Mouse (Mus musculus) intestine, postnatal 0 days (tissue): ENCODE data around the gene Rassf10. TPM values are rescaled to one million over a fixed set of nuclear protein-coding genes. Genes with fewer than 3 reads are reported as not detected.
"Not testable (repeated sequence)": the region's sequence is repeated elsewhere in the genome, so short reads cannot be mapped to it uniquely, and the experiment has no call there.

Source experiments
- ATAC-seq: fragments of 200-750 bp; cut with Nextera tagmentation; 2 replicates; pipeline ENCODE4 v1.8.0; 2017; ENCODE audit warnings: mild to moderate bottlenecking, moderate TSS enrichment, moderate library complexity
- H3K27ac ChIP-seq: fragments of 300-500 bp; sonication (generic); 2 replicates; pipeline ENCODE4 v1.5.1; 2014; ENCODE audit warnings: mild to moderate bottlenecking, low read depth, low read length, moderate library complexity
- H3K27me3 ChIP-seq: fragments of 300-500 bp; sonication (generic); replicated peaks from 2 replicates; pipeline ENCODE4 v1.6.1; 2014; ENCODE audit warnings: low read length, mixed read lengths; ENCODE audit not compliant: control insufficient read depth, insufficient read depth
- H3K36me3 ChIP-seq: fragments of 300-500 bp; sonication (generic); 2 replicates; pipeline ENCODE4 v1.6.1; 2014; ENCODE audit warnings: mild to moderate bottlenecking, moderate library complexity; ENCODE audit not compliant: control insufficient read depth, insufficient read depth
- H3K4me1 ChIP-seq: fragments of 300-500 bp; sonication (generic); replicated peaks from 2 replicates; pipeline ENCODE4 v1.6.1; 2014; ENCODE audit warnings: antibody characterized with exemption, low read length, mixed read lengths; ENCODE audit not compliant: control insufficient read depth, insufficient read depth
- H3K4me2 ChIP-seq: fragments of 300-500 bp; sonication (generic); replicated peaks from 2 replicates; pipeline ENCODE4 v1.6.1; 2014; ENCODE audit warnings: low read depth, mild to moderate bottlenecking, moderate library complexity
- H3K4me3 ChIP-seq: fragments of 300-500 bp; sonication (generic); 2 replicates; pipeline ENCODE4 v1.5.1; 2014; ENCODE audit warnings: low read depth, low read length
- H3K9ac ChIP-seq: fragments of 300-500 bp; sonication (generic); 2 replicates; pipeline ENCODE4 v1.6.1; 2014; ENCODE audit warnings: mild to moderate bottlenecking, low read depth, low read length
- H3K9me3 ChIP-seq: fragments of 300-500 bp; sonication (generic); 2 replicates; pipeline ENCODE4 v1.6.1; 2016; ENCODE audit warnings: mixed run types; ENCODE audit not compliant: control insufficient read depth
- CTCF ChIP-seq: sonication (generic); IDR thresholded peaks from 2 replicates; pipeline ENCODE4 v1.5.1; 2016; ENCODE audit warnings: low read depth, mild to moderate bottlenecking, control low read depth, antibody characterized with exemption, moderate library complexity
- WGBS: fragments of 180-500 bp; shearing (Covaris S2); extraction: QIAGEN DNeasy Blood & Tissue Kit; methylation state at CpG from one replicate; pipeline ENCODE4 v1.1.7; 2014; 5-methylcytosine and 5-hydroxymethylcytosine counted together
- polyA plus RNA-seq: library from polyadenylated mRNA; unstranded; fragments of >200 nt; fragmentation: Nextera tagmentation; extraction: Ambion mirVana; gene quantifications from 2 replicates; pipeline ENCODE4 v1.2.1, GENCODE M21; 2015

The Rassf10 gene
- polyA plus RNA-seq, 1 experiment from 2014 or later = 0.94 TPM

GRCm38 (mm10) chr7:112917613-112918278 lies 36.0 kb upstream of the Rassf10 start:
- H3K9ac ChIP-seq = no peak overlapping the region
- WGBS = 58% methylated on average over 10 of the region's 10 CpGs
- no peaks in the 10 kb centered on the region for H3K4me1 ChIP-seq
- H3K27me3 ChIP-seq = no peaks in the 10 kb centered on the region
- H3K4me2 ChIP-seq = no peak overlapping the region
- no peaks in the 10 kb centered on the region for H3K9me3 ChIP-seq
- no peaks in the 10 kb centered on the region for H3K36me3 ChIP-seq
- no peak for ATAC-seq
- H3K4me3 ChIP-seq = no peak overlapping the region
- no peak overlapping the region for H3K27ac ChIP-seq
- TF ChIP-seq CTCF = no peak

GRCm38 (mm10) chr7:112918279-112918991 lies 35.3 kb upstream of the Rassf10 start:
- ATAC-seq = no peak
- Histone ChIP-seq H3K9me3 (no peaks in the 10 kb centered on the region), H3K4me1 (no peaks in the 10 kb centered on the region), H3K4me3 (no peak overlapping the region), H3K36me3 (no peaks in the 10 kb centered on the region), H3K27ac (no peak overlapping the region), H3K9ac (no peak overlapping the region), H3K27me3 (no peaks in the 10 kb centered on the region), H3K4me2 (no peak overlapping the region)
- no peak for TF ChIP-seq CTCF
- 65% methylated on average over 22 of the region's 22 CpGs for WGBS

- TF ChIP-seq CTCF = peak; percentile 85
- H3K36me3 ChIP-seq = no peaks in the 10 kb centered on the region
- H3K4me1 ChIP-seq = no peaks in the 10 kb centered on the region
- H3K4me3 ChIP-seq = no peak overlapping the region
- no peaks in the 10 kb centered on the region for H3K9me3 ChIP-seq
- no peaks in the 10 kb centered on the region for H3K27me3 ChIP-seq
- no peak overlapping the region for H3K9ac ChIP-seq
- no peak overlapping the region for H3K27ac ChIP-seq
- no peak overlapping the region for H3K4me2 ChIP-seq
- ATAC-seq = no peak
- 3% methylated on average over 4 of the region's 4 CpGs for WGBS
Measured at GRCm38 (mm10) chr7:112919845-112920244, 33.9 kb upstream of the Rassf10 start.

DNA sequence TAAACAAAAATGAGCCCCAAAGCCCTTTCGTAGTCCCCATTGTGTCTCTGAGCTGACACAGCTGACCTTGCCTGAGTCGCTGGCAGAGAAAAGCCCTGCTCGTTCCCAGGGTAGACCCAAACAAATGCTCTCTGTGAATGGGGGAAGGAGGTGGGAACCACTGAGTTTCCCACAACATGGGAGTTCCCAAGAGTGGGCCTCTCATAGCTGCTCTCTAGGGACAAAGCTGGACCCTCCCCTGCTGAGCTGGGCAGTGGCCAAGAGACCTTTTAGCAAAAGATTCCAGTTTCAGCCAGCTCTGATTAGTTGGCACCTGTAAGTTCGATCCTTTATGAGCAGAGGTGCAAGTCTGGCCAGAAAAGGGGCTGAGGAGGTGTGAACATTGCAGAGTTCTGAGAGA lies 31.0 kb upstream of the Rassf10 start:
- H3K27ac ChIP-seq = no peak overlapping the region
- H3K9me3 ChIP-seq = no peaks in the 10 kb centered on the region
- no peaks in the 10 kb centered on the region for H3K36me3 ChIP-seq
- WGBS = 58% methylated on average over 4 of the region's 4 CpGs
- H3K4me2 ChIP-seq = no peak overlapping the region
- no peak for TF ChIP-seq CTCF
- H3K9ac ChIP-seq = no peak overlapping the region
- H3K4me1 ChIP-seq = no peaks in the 10 kb centered on the region
- no peak overlapping the region for H3K4me3 ChIP-seq
- no peak for ATAC-seq
- no peaks in the 10 kb centered on the region; the same call in 1 of the 2 replicates for H3K27me3 ChIP-seq

GRCm38 (mm10) chr7:112923712-112924111 lies 30.1 kb upstream of the Rassf10 start:
- ATAC-seq = no peak
- no peaks in the 10 kb centered on the region for H3K4me1 ChIP-seq
- H3K27ac ChIP-seq = no peak overlapping the region

GRCm38 (mm10) chr7:112930669-112931068 lies 23.1 kb upstream of the Rassf10 start:
- Histone ChIP-seq H3K9ac (no peak overlapping the region), H3K4me1 (0 out of 2 replicates have a peak, but pooled peaks cover 4% of the 10 kb centered on the region), H3K36me3 (no peaks in the 10 kb centered on the region), H3K4me3 (no peak overlapping the region), H3K4me2 (no peak overlapping the region), H3K27me3 (no peaks in the 10 kb centered on the region; the same call in 1 of the 2 replicates), H3K27ac (no peak overlapping the region), H3K9me3 (no peaks in the 10 kb centered on the region)
- WGBS = 14% methylated on average over 7 of the region's 7 CpGs
- no peak for ATAC-seq
- TF ChIP-seq CTCF = no peak

More at GRCm38 (mm10) chr7:112923712-112924111, 30.1 kb upstream of the Rassf10 start:
- 83% methylated on average over 3 of the region's 3 CpGs for WGBS
- Histone ChIP-seq H3K36me3 (no peaks in the 10 kb centered on the region), H3K9ac (no peak overlapping the region), H3K4me3 (no peak overlapping the region), H3K27me3 (no peaks in the 10 kb centered on the region; the same call in 1 of the 2 replicates), H3K4me2 (no peak overlapping the region), H3K9me3 (no peaks in the 10 kb centered on the region)
- no peak for TF ChIP-seq CTCF

DNA sequence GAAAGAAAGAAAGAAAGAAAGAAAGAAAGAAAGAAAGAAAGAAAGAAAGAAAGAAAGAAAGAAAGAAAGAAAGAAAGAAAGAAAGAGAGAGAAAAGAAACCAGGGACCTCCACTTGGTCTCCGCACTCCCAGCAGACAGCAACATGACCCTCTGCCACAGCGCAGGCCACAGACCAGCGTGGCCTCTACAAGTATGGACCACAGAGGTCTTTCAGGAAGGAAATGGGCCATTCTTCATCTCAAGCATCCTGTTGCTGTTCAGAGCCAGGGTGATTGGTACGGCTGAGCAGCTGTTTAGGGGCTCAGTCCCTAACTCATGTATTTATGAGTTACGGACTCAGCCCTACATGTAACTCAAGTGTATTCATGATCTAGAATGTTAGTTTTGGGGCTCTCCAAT lies 17.9 kb upstream of the Rassf10 start:
- 74% methylated on average over 5 of the region's 5 CpGs for WGBS
- H3K4me3 ChIP-seq, H3K4me1 ChIP-seq, H3K27ac ChIP-seq, H3K9ac ChIP-seq, ATAC-seq, H3K4me2 ChIP-seq, H3K27me3 ChIP-seq, H3K36me3 ChIP-seq, H3K9me3 ChIP-seq: not testable (repeated sequence)
